Mouse (Mus musculus) CD8-positive naive resting alpha-beta T cell, adult 57 days (primary cell): ENCODE data around the gene Scgb2b11. TPM values are rescaled to one million over a fixed set of nuclear protein-coding genes. Genes with fewer than 3 reads are reported as not detected.

Source experiments
- total RNA-seq: library from RNA; stranded (reverse); gene quantifications from one replicate; pipeline ENCODE4 v1.2.4, GENCODE M21; 2023

Gene Scgb2b11
- total RNA-seq, result not detected

DNA sequence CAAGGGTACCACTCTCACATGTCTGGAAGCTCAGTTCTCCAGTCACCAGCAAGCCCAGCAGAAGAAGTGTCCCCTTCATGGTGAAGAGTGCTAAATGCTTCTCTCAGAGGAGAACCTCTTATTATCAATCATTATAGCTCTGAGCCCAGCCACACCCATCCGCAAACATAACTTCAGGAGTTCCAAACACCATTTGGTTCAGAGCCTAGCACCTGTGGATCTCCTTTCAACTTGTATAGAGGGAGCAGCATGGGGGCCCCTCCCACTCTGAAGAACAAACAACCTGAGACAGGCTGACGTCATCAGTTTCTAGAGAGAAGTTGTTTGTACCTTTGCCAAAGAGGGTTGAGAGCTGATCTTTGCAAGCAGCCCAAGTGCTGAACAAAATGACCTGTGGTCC, at the start of gene Scgb2b11:
Scgb2b11 (minus strand) TSS at position 101 of the 400 bp plus-strand sequence.

DNA sequence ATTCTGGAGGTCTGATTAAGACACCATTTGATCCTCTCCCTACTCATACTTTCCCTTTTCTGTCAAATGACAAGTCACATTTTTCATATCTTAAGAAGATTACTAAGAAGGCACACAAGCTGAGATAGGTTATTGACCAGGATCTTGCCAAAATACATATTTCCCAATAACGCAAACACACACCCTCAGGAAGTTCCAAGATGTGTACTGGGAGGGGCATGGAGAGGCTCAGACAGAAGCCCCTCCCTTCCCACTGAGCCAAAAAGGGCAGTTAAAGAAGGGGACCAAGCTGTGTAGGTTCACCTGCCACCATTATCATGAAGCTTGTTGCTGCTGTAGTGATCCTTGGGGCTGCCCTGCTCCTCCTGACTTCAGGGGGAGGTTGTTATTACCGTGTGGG, 11.6 kb upstream of the Scgb2b11 start, which contains the start of gene Scgb1b11:
Scgb1b11 (plus strand) TSS at position 301 of the 400 bp plus-strand sequence.

Other genes with a start within 250 kb of the Scgb2b11 start
- not detected for gene Scgb1b10, start 110.3 kb downstream of the Scgb2b11 start, total RNA-seq
- gene Scgb1b11, start 11.7 kb upstream of the Scgb2b11 start, total RNA-seq, result not detected
- gene Scgb2b12, start 116.1 kb upstream of the Scgb2b11 start, total RNA-seq, result not detected
- gene Scgb1b12, start 123.0 kb upstream of the Scgb2b11 start, total RNA-seq, result not detected
- not detected for gene Scgb1b29, start 230.4 kb upstream of the Scgb2b11 start, total RNA-seq